In the genomic region with DNA sequence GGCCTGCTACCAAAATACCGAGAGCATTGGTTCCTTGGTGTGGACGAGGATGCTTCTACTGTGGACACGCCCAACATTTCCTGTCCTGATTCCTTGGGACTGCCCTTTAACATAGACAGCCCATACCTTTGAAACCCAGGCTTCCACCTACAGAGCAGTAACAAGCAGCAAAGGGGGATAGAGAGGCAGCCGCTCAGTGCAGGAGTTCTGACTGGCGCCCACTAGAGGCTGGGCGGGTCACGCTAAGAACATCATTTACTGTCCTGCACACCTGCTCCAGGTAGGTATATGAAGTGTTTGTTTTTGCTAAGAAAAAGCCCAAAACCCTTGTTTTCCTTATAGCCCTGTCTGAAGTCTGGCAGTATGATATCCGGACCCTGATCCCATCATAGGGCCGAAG, we compare ENCODE assay signal across 15 mouse cellular contexts. TPM values are rescaled to one million over a fixed set of nuclear protein-coding genes. Genes with fewer than 3 reads are reported as not detected.
A peak's percentile ranks its signal among the peaks of the same experiment; 100 is the strongest.
DNase-seq lines count a peak whose midpoint lies in the region; ATAC-seq and TF ChIP-seq lines count a peak whose summit lies in the region.
"Had no signal": no experiment of that assay in that cellular context is flagged by ENCODE, and none has a peak within 500 bp of the region (broad histone marks: within the 10 kb centered on the region; RNA-seq: fewer than 3 reads in every experiment).

No protein-coding gene starts in this region.

- peak; percentile 40; the same call in 1 of the 2 replicates for TF ChIP-seq CTCF in kidney, adult 2 months (conservative IDR thresholded peaks at IDR 0.05; ENCODE audit: insufficient read depth, insufficient read length, low read depth, low read length)
- peak; percentile 18; the same call in 1 of the 2 replicates for TF ChIP-seq CTCF in spleen, adult 2 months (IDR thresholded peaks at IDR 0.05; ENCODE audit: extremely low read depth, insufficient read depth, insufficient read length, insufficient replicate concordance)

- no peak for TF ChIP-seq POLR2A in kidney, adult 2 months (IDR thresholded peaks at IDR 0.05; ENCODE audit: low read depth, low read length)
- TF ChIP-seq POLR2A in spleen, adult 2 months (IDR thresholded peaks at IDR 0.05; ENCODE audit: low read depth, low read length): no peak

- no peak for ATAC-seq in kidney, embryonic 15.5 days (replicated peaks; ENCODE audit: low FRiP score)
- no peak for ATAC-seq in inflammation-experienced regulatory T-cells, adult 6 months

- DNase-seq in kidney, adult 2 months: no peak
- peak in 1 of 2 experiments; percentile 23 for DNase-seq in spleen, adult 2 months (ENCODE audit: low read depth in 1 of 2, low spot score in 2 of 2)
- DNase-seq in spleen, postnatal 36 days (ENCODE audit: low spot score in 2 of 2): no peak
- DNase-seq in ZHBTc4 (ENCODE audit: low read depth, low spot score): peak; percentile 86
- peak; percentile 35 for DNase-seq in thymus, postnatal 25 days
- no peak for DNase-seq in gastrocnemius, adult 18-20 months (ENCODE audit: low spot score)
- DNase-seq: adrenal gland, postnatal 14 days; cerebellum, adult 8-10 months; heart, postnatal 36 days; liver, embryonic 13.5 days had no signal

- no peaks in the 10 kb centered on the region for H3K27me3 ChIP-seq in kidney, adult 2 months (replicated peaks; ENCODE audit: control insufficient read depth, insufficient read depth, low read length)
- peaks cover 18% of the 10 kb centered on the region for H3K27me3 ChIP-seq in kidney, embryonic 15.5 days
- 0 out of 2 replicates have a peak, but pooled peaks cover 2% of the 10 kb centered on the region for H3K27me3 ChIP-seq in spleen, adult 2 months (ENCODE audit: control insufficient read depth, insufficient read depth, low read length)
- H3K27me3 ChIP-seq: embryonic facial prominence, embryonic 12.5 days; forebrain, embryonic 12.5 days had no signal

- no peaks in the 10 kb centered on the region for H3K9me3 ChIP-seq in kidney, embryonic 15.5 days (replicated peaks)
- H3K9me3 ChIP-seq: embryonic facial prominence, embryonic 12.5 days; forebrain, embryonic 12.5 days; liver, embryonic 13.5 days had no signal

- H3K9ac ChIP-seq in kidney, embryonic 15.5 days: no peak overlapping the region
- H3K9ac ChIP-seq: embryonic facial prominence, embryonic 12.5 days; forebrain, embryonic 12.5 days; liver, embryonic 13.5 days had no signal

- no peak overlapping the region for H3K4me2 ChIP-seq in kidney, embryonic 15.5 days
- H3K4me2 ChIP-seq: embryonic facial prominence, embryonic 12.5 days; forebrain, embryonic 12.5 days; liver, embryonic 13.5 days; midbrain, embryonic 11.5 days had no signal

- H3K27ac ChIP-seq in kidney, adult 2 months (ENCODE audit: insufficient read depth, low read depth, low read length): no peak overlapping the region
- no peak overlapping the region for H3K27ac ChIP-seq in kidney, embryonic 15.5 days
- H3K27ac ChIP-seq in spleen, adult 2 months (ENCODE audit: insufficient read depth, low read length): no peak overlapping the region
- H3K27ac ChIP-seq: embryonic facial prominence, embryonic 12.5 days; forebrain, embryonic 12.5 days; liver, embryonic 13.5 days had no signal

- H3K36me3 ChIP-seq in kidney, adult 2 months (ENCODE audit: control insufficient read depth, insufficient read depth, low read length): no peaks in the 10 kb centered on the region
- no peaks in the 10 kb centered on the region for H3K36me3 ChIP-seq in kidney, embryonic 15.5 days
- no peaks in the 10 kb centered on the region for H3K36me3 ChIP-seq in spleen, adult 2 months (ENCODE audit: control insufficient read depth, insufficient read depth, low read length)
- H3K36me3 ChIP-seq: embryonic facial prominence, embryonic 12.5 days; liver, embryonic 13.5 days had no signal

- H3K4me3 ChIP-seq in kidney, adult 2 months (ENCODE audit: insufficient read depth, low read depth, low read length): no peak overlapping the region
- no peak overlapping the region for H3K4me3 ChIP-seq in kidney, embryonic 15.5 days (replicated peaks)
- no peak overlapping the region for H3K4me3 ChIP-seq in spleen, adult 2 months (ENCODE audit: extremely low read depth, insufficient read depth, insufficient read length)
- H3K4me3 ChIP-seq: embryonic facial prominence, embryonic 12.5 days; forebrain, embryonic 12.5 days; liver, embryonic 13.5 days had no signal

- WGBS in kidney, adult 2 months: 81% methylated on average over 9 of the region's 9 CpGs
- 82% methylated on average over 9 of the region's 9 CpGs for WGBS in kidney, embryonic 15.5 days
- WGBS in spleen, adult 2 months: 89% methylated on average over 9 of the region's 9 CpGs

- H3K4me1 ChIP-seq in kidney, adult 2 months (ENCODE audit: control insufficient read depth, insufficient read depth, low read length): no peaks in the 10 kb centered on the region
- H3K4me1 ChIP-seq in kidney, embryonic 15.5 days: no peaks in the 10 kb centered on the region
- H3K4me1 ChIP-seq in spleen, adult 2 months (ENCODE audit: control insufficient read depth, insufficient read depth, insufficient read length): no peaks in the 10 kb centered on the region; the same call in 1 of the 2 replicates

RNA-seq across cellular contexts. Expression of gene Pip4k2c, which starts 21.8 kb away (rescaled TPM):
- polyA plus RNA-seq in kidney, adult 2 months (2012; rRNA removed): 116 and 120 TPM in 2 replicates
- 41.1 and 43.5 TPM in 2 replicates for polyA plus RNA-seq in kidney, embryonic 15.5 days (2015; fragmentation: Nextera tagmentation; extraction: Ambion mirVana)
- 22.2 and 24.3 TPM in 2 replicates for polyA plus RNA-seq in spleen, adult 2 months (2012; rRNA removed)
- 10 to 100 TPM; 25.7 to 32.1 (median 26.0) TPM for polyA plus RNA-seq in inflammation-experienced regulatory T-cells, adult 6 months (2017; shearing (Covaris generic))
- total RNA-seq in gastrocnemius, adult 18-20 months (2021): 1 to 10 TPM; 7.4 to 8.2 TPM

RNA-seq across cellular contexts. Expression of gene Kif5a, which starts 30.0 kb away (rescaled TPM):
- polyA plus RNA-seq in kidney, adult 2 months (2012; rRNA removed): 3.7 and 6.7 TPM in 2 replicates
- polyA plus RNA-seq in kidney, embryonic 15.5 days (2015; fragmentation: Nextera tagmentation; extraction: Ambion mirVana): 1.1 and 1.9 TPM in 2 replicates
- polyA plus RNA-seq in spleen, adult 2 months (2012; rRNA removed): 0.41 and 0.72 TPM in 2 replicates
- under 1 TPM in 2 of 3 experiments, not detected in 1; 0.16 to 0.19 TPM for polyA plus RNA-seq in inflammation-experienced regulatory T-cells, adult 6 months (2017; shearing (Covaris generic))
- under 1 TPM; 0.21 to 0.37 TPM for total RNA-seq in gastrocnemius, adult 18-20 months (2021)

RNA-seq across cellular contexts. Expression of gene Dctn2, which starts 33.0 kb away (rescaled TPM):
- polyA plus RNA-seq in kidney, adult 2 months (2012; rRNA removed): 181 and 184 TPM in 2 replicates
- polyA plus RNA-seq in kidney, embryonic 15.5 days (2015; fragmentation: Nextera tagmentation; extraction: Ambion mirVana): 169 and 189 TPM in 2 replicates
- polyA plus RNA-seq in spleen, adult 2 months (2012; rRNA removed): 94.8 and 101 TPM in 2 replicates
- polyA plus RNA-seq in inflammation-experienced regulatory T-cells, adult 6 months (2017; shearing (Covaris generic)): 10 to 100 TPM; 54.0 to 61.1 (median 56.9) TPM
- 10 to 100 TPM; 96.1 to 97.2 TPM for total RNA-seq in gastrocnemius, adult 18-20 months (2021)

RNA-seq across cellular contexts. Expression of gene Dtx3, which starts 37.6 kb away (rescaled TPM):
- 101 and 132 TPM in 2 replicates for polyA plus RNA-seq in kidney, adult 2 months (2012; rRNA removed)
- polyA plus RNA-seq in kidney, embryonic 15.5 days (2015; fragmentation: Nextera tagmentation; extraction: Ambion mirVana): 100 and 129 TPM in 2 replicates
- polyA plus RNA-seq in spleen, adult 2 months (2012; rRNA removed): 67.9 and 83.7 TPM in 2 replicates
- polyA plus RNA-seq in inflammation-experienced regulatory T-cells, adult 6 months (2017; shearing (Covaris generic)): 10 to 100 TPM; 35.2 to 56.0 (median 47.0) TPM
- total RNA-seq in gastrocnemius, adult 18-20 months (2021): 10 to 100 TPM; 20.0 to 27.3 TPM

RNA-seq across cellular contexts. Expression of gene Arhgef25, which starts 43.3 kb away (rescaled TPM):
- 9.2 and 11.9 TPM in 2 replicates for polyA plus RNA-seq in kidney, adult 2 months (2012; rRNA removed)
- 40.6 and 52.6 TPM in 2 replicates for polyA plus RNA-seq in kidney, embryonic 15.5 days (2015; fragmentation: Nextera tagmentation; extraction: Ambion mirVana)
- polyA plus RNA-seq in spleen, adult 2 months (2012; rRNA removed): 8.5 and 9.2 TPM in 2 replicates
- polyA plus RNA-seq in inflammation-experienced regulatory T-cells, adult 6 months (2017; shearing (Covaris generic)): under 1 TPM in 1 of 3 experiments, not detected in 2; 0.20 TPM
- 1 to 10 TPM; 7.4 to 9.5 TPM for total RNA-seq in gastrocnemius, adult 18-20 months (2021)

Comparison
In these comparisons a context has a peak if more than half of its experiments do, and no peak if none do; other contexts are left out.
1. DNase-seq: peak in ZHBTc4 (single experiment) and thymus, postnatal 25 days (single experiment); none in kidney, adult 2 months (single experiment), spleen, postnatal 36 days (0 of 2) and gastrocnemius, adult 18-20 months (single experiment).